Mouse (Mus musculus) left cerebral cortex, adult 9 months (tissue): ENCODE measurements at regions not wholly inside any gene's neighbourhood (a gene's known extent, or its start where the extent isn't known, plus 50 kb on each side); places are given as distances from the start of the nearest gene placed in this dataset.
A peak's percentile ranks its signal among the peaks of the same experiment; 100 is the strongest.

Source experiments
- DNase-seq, 2 experiments: peaks; one replicate each; pipeline ENCODE4 v3.0.0; 2022; ENCODE audit warnings: low spot score in 2 of 2

DNA sequence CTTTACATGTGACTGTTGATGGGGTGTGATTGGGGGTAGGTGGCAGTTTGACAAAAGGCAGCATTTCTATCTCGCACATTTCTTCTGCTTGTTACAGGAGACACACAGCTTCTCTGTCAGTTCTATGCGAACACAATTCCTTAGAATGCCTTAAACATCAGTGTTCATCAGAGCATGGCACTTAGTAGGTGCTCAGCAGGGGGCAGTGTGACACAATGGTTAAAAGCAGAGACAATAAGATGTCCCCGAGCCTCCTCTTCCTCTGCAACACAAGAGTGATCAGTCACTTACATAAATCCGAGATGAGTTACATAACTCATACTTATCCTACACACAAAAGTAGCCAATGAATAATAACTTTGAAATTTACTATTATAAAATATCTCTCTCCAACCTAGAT is 688.1 kb downstream of the Gm826 start:
- DNase-seq = peak in 1 of 2 experiments; percentile 7

DNA sequence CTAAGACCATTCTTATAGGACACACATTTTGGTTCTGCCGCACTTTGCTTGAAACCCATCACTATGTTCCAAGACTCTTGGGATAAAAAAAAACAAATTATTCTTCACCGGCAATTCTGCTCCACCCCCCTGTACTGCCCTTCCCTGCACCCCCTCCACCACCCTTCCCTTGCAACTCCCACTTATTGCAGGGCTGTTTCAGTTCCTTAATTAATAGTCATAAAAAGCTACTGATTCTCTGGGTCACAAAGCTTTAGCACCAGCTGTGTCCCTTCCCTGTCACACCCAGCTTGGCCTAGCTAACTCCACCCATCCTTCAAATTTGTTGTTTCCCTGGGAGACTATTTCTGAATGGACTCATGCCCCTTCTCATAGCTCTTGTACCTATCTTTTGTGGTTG is 687.4 kb downstream of the Gm826 start:
- no peak for DNase-seq

DNA sequence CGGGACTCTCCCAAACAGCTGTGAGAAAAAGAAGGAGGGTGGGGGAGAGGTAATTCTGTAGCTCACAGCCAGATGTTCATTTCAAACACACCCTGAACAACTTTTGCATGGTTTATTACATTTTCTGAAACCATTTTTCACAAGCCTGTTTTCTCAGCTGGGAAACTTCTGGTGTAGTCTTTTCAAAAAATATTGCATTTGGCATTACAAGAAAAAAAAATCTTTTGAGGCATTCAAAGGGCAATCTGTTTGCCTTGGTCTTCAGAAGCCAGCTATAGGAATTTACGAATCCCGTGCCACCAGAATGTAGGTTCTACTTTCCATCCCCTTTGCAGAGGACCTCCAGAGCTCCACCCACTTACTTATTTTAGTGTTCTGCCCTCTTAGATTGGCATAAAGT is 681.7 kb downstream of the Gm826 start:
- no peak for DNase-seq

DNA sequence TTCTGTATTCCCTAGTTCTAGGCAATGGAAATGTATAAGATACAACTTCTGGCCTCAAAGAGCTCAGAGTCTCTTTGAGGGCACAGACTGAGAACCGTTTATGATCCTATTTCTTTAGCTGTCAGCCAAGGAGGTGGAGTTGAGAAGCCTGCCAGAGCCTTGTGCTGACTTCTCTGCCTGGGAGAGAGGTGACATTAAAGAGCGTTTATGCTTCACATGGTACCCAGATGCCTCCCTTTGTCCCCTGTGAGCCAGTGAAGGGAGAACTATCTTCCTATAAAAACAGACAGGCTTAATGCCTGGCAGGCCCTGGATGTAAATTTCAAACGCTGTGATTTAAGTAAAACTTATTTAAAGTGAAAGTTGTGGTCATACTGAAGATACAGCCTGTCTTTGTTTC is 657.1 kb downstream of the Gm826 start:
- DNase-seq = no peak

DNA sequence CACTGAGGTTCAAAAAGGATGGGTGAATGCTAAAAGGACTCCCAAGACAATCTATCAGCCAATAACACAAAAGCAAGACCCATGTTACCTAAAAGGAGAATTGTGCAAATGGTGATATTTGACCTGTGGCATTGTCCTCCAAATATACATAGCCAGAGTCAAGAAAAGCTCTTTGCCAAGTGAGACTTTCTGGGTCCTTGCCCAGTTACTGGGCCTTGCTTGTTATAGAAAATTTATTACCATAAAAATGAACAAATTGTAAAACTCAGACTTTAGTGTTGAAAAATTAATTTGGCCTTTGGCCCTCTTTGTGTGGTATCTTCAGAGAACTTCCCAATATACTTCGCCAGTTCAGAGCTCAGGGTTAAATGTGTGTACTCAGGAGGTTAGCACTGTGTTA is 653.3 kb downstream of the Gm826 start:
- DNase-seq = no peak

DNA sequence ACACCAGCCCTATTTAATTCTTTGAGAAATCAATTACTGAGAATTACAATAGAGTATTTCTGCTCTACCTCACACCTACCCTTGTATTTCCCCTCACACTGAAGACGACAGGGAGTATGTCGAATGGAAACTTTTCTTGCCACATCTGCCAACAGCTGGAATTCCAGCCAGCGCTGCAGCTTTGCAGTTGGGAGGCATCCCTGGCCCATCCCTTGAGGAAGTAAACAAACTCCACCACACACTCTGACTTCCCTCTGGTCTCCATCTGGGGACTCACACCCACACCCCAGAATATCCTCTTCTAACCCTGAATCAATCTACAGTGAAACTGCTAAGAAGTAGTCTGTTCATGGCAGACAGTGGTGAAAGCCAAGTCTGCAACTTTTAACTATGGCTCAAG is 630.9 kb downstream of the Gm826 start:
- DNase-seq = no peak

DNA sequence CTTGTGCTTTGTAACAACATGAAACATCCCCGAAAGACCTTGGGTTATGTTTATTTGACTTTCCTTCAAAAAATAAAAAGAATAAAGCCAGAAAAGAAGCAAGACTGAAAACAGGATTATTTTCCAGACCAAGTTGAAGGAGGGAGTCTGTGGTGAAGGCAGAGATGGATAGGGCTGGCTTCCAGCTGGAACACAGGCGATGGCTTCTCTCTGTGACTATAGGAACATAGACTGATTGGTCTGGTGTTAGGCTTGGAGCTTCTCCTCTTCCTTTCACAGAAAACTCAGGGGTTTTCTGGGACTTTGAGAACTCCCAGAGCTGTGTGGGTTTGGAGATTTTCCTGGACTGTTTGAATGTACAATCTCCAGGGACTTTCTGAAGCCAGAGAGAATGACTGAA is 625.8 kb downstream of the Gm826 start:
- DNase-seq = no peak

DNA sequence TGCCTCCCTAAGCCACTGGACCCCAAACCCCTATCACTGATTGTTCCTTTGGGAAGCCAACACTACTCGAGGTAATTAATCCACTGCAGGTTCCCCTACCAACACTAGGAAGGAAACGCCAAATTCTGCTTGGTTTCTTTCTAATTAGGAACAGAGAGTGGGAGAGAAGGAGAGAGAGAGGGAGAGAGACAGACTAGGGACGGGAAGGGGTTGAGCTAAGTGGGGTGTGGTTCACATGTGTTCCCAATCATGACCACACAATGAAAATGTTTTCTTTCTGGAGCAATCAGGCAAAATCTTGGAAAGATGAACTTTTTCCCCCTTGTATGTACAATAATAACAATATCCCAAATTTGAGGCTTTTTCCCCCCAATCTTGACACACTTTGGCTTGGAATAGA is 619.3 kb downstream of the Gm826 start:
- DNase-seq = no peak

DNA sequence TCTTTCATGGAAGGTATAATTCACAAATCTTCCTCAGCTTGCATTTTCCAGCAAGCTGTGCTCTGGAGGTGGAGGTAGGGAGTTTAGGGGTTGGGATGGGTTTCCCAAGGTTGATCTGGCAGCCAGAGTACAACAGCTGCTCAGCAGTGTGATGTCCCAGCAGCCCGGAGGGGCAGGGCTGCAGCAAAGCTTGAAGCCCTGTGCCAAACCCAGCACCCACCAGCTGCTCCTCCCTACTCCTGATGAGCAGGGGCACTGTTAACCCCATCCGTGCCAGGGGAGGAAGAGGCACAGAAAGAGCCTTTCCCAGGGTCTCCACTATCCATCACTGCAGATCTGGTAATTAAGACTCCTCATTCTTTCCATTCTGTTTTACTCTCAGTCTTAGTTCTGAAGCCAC is 615.2 kb downstream of the Gm826 start:
- no peak for DNase-seq

DNA sequence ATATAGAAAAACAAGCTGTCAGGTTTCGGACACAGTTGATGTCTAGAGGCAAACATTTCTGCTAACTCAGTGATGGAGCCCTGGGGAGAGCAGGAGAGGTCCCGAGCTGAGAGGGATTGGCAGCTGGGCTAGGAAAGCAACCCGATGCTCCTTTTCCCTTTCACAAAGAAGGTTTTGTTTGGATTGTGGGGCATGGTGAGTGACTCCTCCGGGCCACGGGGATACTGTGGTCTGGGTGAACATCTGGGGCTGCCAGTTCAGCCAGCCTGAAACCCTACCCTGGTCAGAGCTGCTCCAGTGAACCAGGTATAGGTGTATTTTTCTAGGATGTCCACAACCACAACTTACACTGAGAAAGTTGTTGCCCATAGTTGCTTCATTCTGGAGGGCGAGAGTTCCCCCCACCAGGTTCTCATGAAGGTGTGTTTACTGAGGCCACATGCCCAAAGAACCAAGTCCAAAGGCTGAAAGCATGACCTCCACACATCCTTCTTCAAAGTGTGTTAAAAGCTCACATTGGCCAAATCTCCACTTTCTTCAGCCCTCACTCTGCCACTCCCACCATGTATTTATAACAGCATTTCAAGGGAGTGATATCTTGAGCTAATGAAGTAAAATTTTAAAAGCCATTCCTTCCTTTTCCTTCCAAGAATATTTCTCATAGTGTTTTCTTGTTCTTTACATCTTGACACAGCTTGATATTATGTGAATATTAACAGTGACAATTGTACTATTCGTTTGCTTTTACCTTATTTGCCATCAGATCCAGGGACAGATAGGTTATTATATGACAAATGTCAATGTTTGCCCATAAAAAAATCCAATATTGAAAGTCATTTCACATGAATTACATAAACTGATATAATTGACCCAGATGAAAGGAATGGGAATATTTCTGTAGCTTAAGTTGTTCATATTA is 608.5 kb downstream of the Gm826 start:
- no peak for DNase-seq

DNA sequence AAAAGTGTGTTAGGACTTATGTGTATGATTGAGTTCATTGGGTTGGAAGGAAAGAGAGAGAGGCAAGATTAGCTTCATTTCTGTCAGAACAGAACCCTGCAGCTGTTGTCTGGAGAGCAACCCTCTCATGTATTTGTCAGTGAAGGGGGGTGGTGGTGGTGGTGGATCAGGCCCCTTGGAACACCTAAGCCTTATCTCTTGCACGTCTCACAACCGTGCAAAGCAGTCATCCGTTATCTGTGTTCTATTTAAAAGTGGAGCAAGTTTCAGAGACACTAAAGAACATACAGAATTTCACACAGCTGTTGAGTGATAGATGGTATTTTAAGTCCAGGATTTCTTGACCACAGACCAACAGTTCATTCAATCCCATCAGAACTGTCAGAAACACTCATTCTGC is 604.7 kb downstream of the Gm826 start:
- no peak for DNase-seq

DNA sequence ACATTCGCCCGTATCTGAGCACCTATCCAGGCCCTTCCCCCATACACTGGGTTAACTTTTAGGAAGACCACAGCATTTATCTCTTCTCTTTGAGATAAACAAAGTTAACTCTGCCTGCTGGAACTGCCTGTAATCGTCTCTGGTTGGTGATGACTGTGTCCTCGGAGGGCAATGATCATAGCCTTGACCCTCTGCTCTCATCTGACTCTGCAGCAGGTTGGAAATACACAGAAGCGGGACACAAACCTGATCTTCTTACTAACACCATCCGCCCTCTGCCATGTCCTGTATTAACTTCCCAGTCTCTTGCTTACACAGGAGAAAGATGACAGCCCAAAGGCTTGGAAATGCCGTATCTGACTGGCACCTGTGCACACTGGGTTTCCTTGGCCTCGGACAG is 603.7 kb downstream of the Gm826 start:
- DNase-seq = no peak

DNA sequence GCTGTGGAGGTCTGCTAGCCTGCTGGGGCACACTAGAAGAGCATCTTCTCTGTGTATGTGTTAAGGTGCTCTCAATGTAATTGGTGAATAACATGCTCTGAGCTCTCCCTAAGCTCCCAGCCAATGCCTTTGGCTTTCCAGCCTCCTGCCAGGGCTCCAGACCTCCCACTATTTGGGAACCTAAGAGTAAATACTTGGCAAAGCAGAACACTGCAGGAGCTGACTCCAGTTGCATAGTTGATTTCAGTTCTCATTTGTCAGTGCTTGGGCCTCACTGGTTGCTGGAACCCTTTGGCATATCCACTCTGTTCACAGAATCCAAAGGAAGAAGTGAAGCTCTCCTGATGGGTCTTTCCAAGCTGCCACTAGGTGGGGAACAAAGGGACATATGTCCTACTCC is 602.7 kb downstream of the Gm826 start:
- no peak for DNase-seq

DNA sequence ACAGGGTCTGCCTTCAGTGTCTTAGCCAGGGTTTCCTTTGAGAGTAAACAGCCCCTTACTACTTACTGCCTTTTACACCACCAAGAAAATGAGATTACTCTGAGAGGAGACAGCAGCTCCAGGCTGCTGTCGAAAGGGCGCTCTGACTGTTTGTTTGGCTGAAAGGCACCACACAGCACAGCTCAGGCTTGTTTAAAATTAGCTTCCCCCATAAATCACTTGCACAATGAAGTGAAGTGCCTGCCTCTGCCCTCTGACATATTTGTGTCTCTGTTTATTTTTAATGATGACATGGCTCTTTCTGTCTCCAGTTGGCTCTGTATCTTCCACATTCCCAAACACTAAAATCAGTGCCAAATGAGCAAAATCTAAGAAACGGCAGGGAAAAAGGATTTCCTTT is 601.5 kb downstream of the Gm826 start:
- no peak for DNase-seq

DNA sequence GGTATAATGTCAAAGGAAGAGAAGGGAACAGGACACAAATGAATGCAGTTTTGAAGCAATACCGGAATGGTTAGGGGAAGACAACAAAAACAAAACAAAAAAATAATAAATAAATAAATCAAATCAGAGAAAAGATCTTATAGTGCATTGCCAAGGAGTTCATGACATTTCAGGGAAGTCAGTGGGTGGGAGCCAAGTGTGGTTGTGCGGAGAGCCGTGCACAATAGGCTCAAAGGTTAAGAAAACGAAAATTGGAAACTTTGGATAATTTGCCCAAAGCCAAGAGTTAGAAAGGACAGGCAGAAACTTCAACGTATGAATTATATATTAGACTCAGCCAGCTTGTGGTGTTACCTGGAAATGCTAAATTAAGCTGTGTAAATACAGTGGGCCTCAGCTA is 599.4 kb downstream of the Gm826 start:
- no peak for DNase-seq

DNA sequence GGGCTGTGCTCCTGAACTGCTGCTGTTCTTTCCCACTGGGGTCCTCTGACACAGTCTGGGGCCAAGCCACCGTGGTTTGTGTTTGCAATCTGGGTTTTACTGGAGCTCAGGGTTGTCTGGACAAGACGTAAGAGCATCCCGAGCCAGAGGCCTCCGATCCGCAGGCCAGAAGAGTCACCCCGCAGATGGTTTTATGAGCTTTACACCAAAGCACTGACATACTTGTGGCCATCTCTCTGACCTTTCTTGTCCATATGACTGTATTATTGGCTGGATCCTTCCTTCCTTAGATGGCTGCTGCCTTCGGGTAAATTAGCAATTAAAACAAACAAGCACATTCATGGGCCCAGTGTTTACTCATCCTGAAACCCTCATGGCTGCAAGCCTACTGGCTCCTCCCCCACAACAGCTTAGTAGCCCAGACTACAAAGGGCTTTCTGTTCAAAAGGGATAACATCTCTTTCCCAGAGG is 578.4 kb downstream of the Gm826 start:
- DNase-seq = peak; percentile 1 to 24

DNA sequence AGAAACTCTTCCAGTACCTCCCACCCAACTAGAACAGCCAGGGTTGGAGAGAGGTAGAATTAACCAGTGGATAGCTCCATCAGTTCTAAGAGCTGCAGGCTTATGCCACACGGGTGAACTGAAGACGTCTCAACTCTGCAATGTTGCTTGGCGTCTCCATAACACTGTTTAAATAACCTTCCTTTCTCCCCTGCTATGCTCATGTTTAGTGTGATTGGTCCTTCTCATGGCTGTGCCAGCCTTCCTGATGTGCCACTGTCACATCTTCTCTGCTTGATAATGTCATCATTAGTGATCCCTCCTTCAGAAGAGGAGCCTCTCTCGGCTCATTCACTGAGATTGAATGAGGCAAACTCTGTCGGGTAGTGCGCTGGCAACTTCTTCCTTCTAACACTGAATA is 573.2 kb downstream of the Gm826 start:
- DNase-seq = no peak

DNA sequence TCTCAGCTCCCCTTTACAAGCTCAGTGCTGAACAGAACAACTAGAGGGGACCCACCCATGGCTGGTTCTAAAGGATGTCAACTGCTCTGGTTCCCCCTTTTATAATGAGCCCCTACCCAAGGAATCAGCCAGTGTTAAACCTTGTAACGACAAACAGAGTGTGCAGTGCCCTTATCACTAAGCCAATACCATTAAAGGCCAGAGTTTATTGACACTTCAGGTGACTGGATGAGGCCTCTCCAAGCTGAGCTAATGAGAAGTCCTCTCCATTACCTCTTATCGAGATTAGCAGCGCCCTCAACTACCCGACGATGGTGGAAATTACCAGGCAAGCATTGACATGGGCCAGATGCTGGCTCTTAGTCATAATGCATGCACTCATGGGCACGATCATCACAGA is 570.8 kb downstream of the Gm826 start:
- DNase-seq = no peak
